Mouse (Mus musculus) spleen, embryonic (tissue): ENCODE results near the gene Gpbar1.

ENCODE experiments used
- CTCF ChIA-PET: fragments of 350-600 bp; sonication (Branson Sonifier 250); formaldehyde crosslinking; loops from one replicate; lab custom pipeline; 2022; lab: Charles Lee

Gene Gpbar1

DNA sequence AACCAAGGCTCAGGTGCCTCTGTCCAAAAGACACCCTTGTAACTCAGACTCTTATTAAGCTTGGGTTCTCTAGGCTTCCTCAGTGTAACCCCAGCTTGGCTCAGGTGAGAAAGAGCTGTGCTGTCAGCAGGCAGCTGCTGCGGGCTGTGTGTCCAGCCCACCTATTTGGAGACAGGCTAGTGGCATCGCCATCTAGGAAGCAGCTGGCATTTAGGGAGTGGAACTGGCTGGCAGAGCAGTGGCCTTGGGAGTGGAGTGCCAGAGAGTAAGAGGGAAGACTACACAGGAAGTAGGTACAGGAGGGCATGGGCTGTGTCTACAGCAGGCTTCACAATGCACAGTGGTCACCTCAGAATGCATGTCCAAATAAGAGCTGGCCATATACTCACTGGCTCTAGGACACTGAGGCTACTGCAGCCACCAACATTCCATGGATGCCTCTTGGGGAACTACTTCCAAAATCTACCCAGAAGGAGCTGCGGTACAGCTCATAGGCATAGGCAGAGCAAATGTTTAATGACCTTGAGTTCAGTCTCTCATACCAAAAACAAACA is 15.8 kb downstream of the Gpbar1 start:
- CTCF ChIA-PET, result no interaction called here

- CTCF ChIA-PET, result interaction anchor here (0.6 kb wide), 1 partner anchor 14 kb away, joined by 3 read pairs; no protein-coding TSS in a partner anchor
Measured at GRCm38 (mm10) chr1:74294733-74295455, 16.5 kb downstream of the Gpbar1 start.

DNA sequence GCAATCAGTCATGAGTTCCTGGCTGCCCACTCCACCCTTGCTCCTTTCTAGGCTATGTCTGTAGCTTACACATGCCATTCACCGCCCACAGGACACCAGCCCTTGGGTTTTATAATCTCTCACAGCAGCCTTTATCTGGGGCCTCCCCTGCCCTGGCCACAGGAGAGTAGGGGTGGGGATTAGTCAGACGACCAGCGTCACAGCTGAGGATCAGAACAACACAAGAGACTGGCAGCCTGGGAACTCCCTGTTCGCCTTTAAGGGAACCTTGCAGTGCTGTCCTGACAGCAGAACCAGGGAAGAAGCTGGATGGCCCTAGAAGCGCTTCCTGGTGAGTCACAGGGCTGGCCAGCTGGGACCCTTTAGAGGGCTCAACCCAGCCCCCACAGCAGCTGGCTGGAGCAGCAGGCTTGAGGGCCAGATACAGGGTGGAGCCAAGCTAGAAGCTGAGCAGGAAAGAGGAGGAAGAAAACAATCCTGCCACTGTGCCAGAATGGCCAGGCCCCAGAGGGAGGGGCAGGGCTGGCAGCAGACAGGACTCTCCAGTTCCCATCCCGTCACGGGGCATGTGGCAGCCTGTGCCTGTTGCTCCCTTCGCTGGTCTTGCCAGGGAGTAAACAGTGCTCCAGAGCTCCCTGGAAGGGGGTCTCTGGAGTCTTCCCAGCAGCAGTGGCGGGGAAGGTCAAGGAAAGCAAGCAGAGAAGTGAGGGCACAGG is 17.3 kb downstream of the Gpbar1 start:
- CTCF ChIA-PET, result interaction anchor here (0.6 kb wide), 1 partner anchor 14 kb away, joined by 3 read pairs; no protein-coding TSS in a partner anchor

DNA sequence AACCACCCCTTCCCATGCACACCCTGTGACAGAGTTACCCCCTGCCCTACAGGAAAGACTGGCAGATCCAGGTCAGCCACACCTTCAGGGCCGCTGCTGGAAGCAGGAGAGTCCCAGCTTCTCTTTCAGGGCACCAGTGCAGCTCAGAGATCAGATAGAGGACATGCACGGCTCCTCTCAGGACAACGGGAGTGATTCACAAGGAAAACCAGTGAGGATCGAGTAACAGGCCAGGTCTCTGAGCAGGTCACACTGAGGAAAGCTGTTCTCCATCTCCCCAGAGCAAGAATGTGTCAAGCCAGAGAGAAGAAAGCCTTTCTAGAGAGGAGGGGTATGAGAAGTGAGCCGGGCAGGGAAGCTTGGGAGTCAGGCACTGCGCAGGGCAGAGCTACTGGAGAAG is 18.1 kb downstream of the Gpbar1 start:
- CTCF ChIA-PET, result interaction anchor here (0.6 kb wide), 1 partner anchor 146 kb away, joined by 6 read pairs; no protein-coding TSS in a partner anchor

GRCm38 (mm10) chr1:74297269-74297668 is 18.9 kb downstream of the Gpbar1 start:
- CTCF ChIA-PET, result no interaction called here

GRCm38 (mm10) chr1:74298157-74298750 is 19.9 kb downstream of the Gpbar1 start:
- CTCF ChIA-PET, result interaction anchor here (0.5 kb wide), 1 partner anchor 36 kb away, joined by 6 read pairs; no protein-coding TSS in a partner anchor

DNA sequence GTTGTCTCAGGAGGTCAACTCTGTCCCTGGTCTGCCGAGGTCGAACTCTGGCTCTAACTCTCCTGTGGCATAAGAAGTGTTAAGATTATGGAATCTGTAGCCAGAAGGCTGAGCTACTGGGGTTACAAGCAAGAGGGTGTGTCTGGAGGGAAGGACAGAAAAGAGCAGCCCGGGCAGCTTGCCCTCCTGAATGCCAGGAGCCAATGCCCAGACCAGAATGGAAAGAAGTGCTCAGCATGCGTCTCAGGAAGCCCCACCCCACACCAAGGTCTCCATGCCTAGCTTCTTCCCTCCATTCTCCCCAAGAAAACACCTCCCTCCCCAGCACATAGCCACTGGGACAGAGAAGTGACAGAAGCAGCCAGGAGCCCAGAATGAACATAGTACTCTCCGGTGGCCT is 20.6 kb downstream of the Gpbar1 start:
- CTCF ChIA-PET, result no interaction called here

DNA sequence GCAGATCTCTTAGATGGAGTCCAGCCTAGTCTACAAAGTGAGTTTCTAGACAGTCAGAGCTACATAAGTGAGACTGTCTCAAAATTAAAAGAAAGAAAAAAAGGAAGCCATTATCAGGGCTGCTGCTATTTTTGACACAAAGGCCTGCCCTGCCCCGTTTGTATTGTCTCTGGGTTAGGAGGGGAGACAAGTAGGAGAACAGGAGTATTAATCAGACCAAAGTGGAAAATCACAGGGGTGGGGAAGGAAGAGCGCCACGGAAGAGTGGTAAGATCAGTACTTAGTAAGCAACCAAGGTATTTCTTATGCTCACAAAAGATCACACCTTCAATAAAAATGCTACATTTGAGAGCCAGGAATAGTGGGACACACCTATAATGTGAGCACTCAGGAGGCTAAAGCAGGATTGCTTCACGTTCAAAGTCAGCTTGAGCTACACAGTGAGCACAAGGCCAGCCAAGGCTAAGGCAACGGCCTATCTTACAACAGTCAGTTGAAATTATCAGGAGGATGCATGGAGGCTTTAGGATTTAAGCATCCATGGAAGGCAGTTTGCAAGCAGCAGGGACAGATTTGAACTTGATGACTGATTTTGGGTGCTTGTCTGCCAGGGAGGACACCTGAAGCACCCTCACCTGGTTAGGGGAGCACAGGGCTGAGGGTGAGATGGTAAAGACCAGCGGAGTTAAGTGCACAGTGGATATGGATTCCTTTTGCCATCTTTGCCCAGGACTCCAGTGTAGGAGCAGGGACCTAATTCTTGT is 22.2 kb downstream of the Gpbar1 start:
- CTCF ChIA-PET, result no interaction called here

GRCm38 (mm10) chr1:74302229-74302628 is 23.9 kb downstream of the Gpbar1 start:
- CTCF ChIA-PET, result no interaction called here

DNA sequence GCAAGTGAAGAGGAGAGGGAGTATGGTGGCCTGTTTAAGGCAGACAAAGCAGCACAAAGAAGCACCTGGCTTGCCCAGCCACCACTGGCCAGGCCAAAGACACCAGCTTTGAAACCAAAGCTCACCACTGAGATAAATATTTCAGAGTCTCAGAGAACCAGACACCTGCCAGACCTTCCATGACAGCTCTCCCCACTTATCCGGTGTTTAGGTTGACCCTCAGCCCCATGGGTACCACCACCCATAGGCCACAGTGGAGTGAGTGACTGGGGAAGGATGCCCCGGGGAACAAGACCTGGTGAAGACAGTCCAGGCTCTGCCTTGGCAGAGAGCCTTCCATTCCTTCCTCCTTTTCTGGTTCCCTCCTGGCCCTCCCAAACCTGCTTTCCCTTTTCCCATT is 24.5 kb downstream of the Gpbar1 start:
- CTCF ChIA-PET, result interaction anchor here (1.3 kb wide), 1 partner anchor 15 kb away, joined by 5 read pairs; no protein-coding TSS in a partner anchor

DNA sequence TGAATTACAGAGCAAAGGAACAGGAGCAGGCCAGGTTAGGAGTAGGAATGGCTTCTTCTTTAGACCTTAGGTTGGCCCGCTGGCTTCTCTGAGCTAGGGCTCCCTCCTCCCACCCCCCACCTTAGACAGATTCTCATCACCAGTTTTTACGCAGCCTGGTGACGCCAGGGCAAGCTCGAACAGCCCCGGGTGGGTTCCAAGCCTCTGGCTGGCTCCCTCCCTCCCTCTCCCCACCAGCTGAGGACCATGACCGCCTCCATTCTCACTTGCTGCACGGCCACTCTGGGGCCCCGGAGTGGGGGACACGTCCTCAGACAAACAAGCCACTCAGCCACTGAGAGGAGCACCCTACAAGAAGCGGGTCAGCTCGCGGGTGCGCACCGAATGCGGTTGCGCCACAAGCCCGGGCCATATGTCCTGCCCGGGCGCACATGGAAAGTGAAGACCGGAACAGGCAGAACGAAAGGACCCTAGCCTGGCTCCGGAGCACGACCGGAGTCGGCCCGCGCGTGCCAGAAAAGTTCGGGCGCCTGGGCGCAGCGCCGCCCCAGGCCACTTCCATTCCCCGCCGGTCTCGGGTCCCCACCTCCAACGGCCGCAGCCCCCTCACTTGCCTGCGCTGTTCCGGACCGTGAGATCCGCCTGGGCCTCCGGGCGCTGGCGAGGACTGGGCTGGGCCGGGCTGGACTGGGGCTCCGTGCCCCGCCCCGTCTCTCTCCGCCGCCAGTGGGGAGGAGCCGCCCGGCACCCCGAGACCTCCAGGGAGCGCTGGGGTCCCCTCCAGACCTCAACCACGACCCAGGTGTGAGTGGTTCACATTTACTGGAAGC is 25.4 kb downstream of the Gpbar1 start:
- CTCF ChIA-PET, result interaction anchor here (0.6 to 1.3 kb wide), 2 partner anchors 16 to 26 kb away, joined by 5 read pairs; no protein-coding TSS in a partner anchor

DNA sequence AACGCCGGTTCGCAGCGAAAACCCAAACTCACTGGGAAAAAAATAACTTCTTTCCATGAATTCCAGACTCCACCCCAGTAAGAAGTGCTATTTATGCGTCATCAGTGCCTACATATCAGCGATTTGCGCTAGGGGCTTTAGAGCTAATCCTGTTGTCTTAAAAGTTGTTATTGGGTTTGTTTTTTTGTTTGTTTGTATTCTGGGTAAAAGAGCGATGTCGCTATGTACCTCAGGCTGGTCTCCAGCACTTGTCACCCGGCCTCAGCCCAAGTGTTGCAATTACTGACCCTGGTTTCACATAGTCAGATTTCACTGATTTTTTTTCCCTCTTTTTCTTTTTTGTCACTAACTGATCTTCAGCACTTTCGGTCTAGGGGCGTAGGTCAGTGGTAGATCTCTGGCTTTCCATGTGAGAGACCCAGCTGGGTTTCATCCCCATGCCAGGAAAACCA is 26.0 kb downstream of the Gpbar1 start:
- CTCF ChIA-PET, result no interaction called here

DNA sequence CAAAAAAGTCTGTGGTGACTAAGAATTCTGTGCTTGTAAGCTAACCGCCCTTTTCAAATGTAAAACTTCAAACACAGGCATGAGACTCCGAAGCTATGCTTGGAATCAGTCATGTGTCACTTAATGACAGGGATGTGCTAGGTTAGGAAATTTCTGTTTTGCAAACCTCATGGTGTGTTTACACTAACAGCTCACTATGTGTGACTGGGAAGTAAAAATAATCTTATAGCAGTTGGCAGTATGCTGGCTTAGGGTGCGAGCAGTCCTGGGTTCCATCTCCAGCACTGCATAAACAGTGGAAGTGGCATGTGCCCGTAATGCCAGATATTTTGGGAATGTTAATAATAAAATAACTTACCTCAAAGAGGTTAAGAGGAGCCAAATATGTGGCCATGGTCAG is 26.6 kb downstream of the Gpbar1 start:
- CTCF ChIA-PET, result no interaction called here

DNA sequence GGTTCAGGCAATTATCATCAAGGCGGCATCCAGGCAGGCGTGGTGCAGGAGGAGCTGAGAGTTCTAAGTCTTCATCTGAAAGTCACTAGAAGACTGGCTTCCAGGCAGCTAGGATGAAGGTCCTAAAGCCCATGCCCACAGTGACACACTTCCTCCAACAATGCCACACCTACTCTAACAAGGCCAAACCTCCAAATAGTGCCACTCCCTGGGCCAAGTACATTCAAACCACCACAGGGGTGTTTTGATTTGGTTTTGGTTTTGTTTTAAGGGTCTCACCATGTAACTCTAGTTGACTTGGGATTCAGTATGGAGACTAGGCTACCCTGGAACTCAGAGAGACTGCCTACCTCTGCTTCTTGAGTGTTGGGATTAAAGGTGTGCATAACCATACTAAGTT is 27.2 kb downstream of the Gpbar1 start, which contains the start of gene Tmbim1:
Gene Tmbim1, minus strand, starts transcription at position 101 of the 400 bp plus-strand sequence.
- CTCF ChIA-PET, result no interaction called here

- CTCF ChIA-PET, result interaction anchor here (0.7 kb wide), 1 partner anchor 68 kb away, joined by 6 read pairs; no protein-coding TSS in a partner anchor
Measured at GRCm38 (mm10) chr1:74307146-74307545, 28.8 kb downstream of the Gpbar1 start.

DNA sequence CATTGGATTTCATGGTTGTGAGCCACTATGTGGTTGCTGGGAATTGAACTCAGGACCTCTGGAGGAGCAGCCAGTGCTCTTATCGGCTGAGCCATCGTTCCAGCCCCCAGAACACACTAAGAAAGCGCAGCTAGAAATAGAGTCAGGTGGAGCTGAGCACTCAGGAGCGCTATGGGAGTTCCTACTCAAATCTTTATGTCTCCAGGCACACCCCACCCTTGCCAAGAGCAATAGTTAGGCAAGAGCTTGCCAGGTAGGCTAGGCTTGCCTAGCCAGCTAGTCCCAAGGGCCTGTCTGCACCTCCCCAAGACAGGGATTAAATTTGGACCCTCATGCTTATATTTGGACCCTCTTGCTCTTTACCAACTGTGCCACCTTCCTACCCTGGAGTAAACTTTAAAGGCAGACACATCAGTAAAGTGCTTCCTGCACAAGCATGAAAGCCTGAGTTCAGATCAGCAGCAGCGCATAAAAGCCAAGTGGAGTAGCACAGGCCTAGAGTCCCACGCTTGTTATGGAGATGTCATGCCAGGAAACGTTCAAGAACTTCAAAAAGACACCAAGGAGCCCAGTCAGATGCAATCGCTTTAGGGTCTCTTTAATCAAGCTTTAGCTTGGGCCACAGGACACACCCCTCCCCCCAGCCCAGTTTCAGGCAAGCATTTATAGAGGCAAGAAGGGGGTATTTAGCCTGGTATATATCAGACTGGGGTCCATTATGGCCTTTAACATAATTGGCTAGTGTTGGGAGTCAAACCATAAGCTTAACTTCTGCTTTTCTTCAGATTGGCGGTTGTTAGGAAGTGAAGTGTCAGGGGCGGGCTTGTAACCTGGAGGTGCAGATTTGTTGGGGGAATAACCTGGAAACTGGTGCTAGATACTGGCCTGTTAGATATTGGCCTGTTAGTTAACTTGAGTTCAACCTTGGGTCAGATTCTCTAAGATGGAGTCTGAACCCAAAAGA is 29.9 kb downstream of the Gpbar1 start:
- CTCF ChIA-PET, result no interaction called here

- CTCF ChIA-PET, result interaction anchor here (0.7 kb wide), 1 partner anchor 20 kb away, joined by 3 read pairs; no protein-coding TSS in a partner anchor
Measured at GRCm38 (mm10) chr1:74309767-74310166, 31.4 kb downstream of the Gpbar1 start.

GRCm38 (mm10) chr1:74313049-74313692 is 34.8 kb downstream of the Gpbar1 start:
- CTCF ChIA-PET, result no interaction called here
